Mouse (Mus musculus) spleen, adult 2 months (tissue): ENCODE measurements around the gene Mctp1.

Experiments used
- CTCF ChIP-seq: fragments of 200-500 bp; IDR thresholded peaks from 2 replicates; pipeline ENCODE4 v1.5.1; 2011; ENCODE audit warnings: mild to moderate bottlenecking, inconsistent platforms; ENCODE audit not compliant: insufficient read depth, insufficient read length, insufficient replicate concordance; ENCODE audit errors: extremely low read depth
- POLR2A ChIP-seq: fragments of 200-500 bp; IDR thresholded peaks from 2 replicates; pipeline ENCODE4 v1.6.1; 2011; ENCODE audit warnings: low read depth, low read length, inconsistent platforms

DNA sequence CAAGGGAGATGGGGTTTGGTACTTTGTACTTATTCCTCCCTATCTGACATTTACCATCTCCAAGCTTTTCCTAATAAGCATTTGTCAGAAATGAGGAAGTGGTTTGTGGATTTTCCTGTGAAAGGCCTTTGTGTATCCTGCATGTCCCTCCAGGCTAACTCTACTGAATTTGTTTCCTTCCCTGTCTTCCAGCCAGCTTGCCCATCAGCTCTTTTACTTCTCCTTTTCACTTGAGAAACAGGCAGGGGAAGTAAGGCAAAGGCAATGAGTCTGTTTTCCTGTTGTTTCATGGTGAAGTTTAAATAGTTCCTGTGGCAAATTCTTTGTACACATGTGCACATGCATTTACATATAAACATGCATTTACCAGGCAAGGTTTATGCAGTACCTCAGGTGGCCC, 11.6 kb downstream of the Mctp1 start:
- no peak for TF ChIP-seq CTCF
- no peak for TF ChIP-seq POLR2A
